Mouse (Mus musculus): ENCODE data around the gene Rasgef1b. TPM values are rescaled to one million over a fixed set of nuclear protein-coding genes. Genes with fewer than 3 reads are reported as not detected.
A peak's percentile ranks its signal among the peaks of the same experiment; 100 is the strongest.

Rasgef1b gene
- polyA plus RNA-seq, 1 experiment from 2014 or later: 7.3 TPM

DNA sequence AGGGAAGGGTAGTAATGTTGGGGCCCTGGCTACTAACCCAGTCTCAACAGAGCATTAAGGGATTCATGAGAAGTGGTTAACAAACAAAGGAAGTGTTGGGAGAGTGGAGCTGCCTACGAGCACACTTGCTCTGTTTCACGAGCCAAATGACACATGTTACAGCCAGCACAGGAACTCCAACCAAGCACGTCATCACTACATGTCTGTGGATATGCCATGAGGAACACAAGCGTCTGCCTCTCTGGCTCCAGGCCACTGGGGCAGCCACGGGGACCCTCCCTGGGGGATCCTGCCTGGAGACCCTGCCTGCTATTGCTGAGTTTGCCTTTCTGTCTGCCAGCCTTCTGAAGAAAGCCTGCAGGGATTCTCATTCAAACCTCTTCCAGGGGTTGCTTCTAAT is 146.8 kb downstream of the Rasgef1b start:
- H3K27me3 ChIP-seq (replicated peaks; ENCODE audit: control insufficient read depth, insufficient read depth, low read length): no peaks in the 10 kb centered on the region
- H3K9ac ChIP-seq (ENCODE audit: low read depth, low read length): no peak overlapping the region
- H3K9me3 ChIP-seq (ENCODE audit: control insufficient read depth, low read length): no peaks in the 10 kb centered on the region
- no peak for ATAC-seq
- no peak overlapping the region for H3K4me2 ChIP-seq (ENCODE audit: low read depth, low read length)
- H3K4me1 ChIP-seq (ENCODE audit: control insufficient read depth, insufficient read depth, low read length): no peaks in the 10 kb centered on the region
- 44% methylated on average over 5 of the region's 5 CpGs for WGBS
- no peak overlapping the region for H3K4me3 ChIP-seq (ENCODE audit: low read length)
- H3K36me3 ChIP-seq (ENCODE audit: control insufficient read depth, insufficient read depth, low read length): no peaks in the 10 kb centered on the region
- no peak overlapping the region for H3K27ac ChIP-seq (ENCODE audit: low read length)

DNA sequence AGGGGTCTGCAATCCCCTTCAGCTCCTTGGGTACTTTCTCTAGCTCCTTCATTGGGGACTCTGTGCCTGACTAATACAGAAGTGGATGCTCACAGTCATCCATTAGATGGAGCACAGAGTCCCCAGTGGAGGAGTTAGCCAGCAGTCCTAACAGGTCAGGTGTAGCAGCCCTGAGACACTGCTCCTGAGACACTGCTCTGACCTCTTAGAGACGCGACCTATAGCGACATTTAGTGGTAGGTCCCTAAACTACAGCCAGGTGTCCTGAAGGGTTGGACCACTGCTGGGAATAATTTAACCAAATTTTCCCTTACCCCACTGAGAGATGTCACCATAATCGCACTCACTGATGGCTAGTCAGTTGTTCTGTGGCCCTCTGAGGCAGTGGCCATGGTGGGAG is 150.2 kb downstream of the Rasgef1b start:
- Histone ChIP-seq H3K27me3 (replicated peaks; ENCODE audit: control insufficient read depth, insufficient read depth, low read length) (no peaks in the 10 kb centered on the region), H3K9ac (ENCODE audit: low read depth, low read length) (no peak overlapping the region), H3K27ac (ENCODE audit: low read length) (no peak overlapping the region), H3K4me3 (ENCODE audit: low read length) (no peak overlapping the region), H3K9me3 (ENCODE audit: control insufficient read depth, low read length) (no peaks in the 10 kb centered on the region), H3K4me2 (ENCODE audit: low read depth, low read length) (no peak overlapping the region), H3K4me1 (ENCODE audit: control insufficient read depth, insufficient read depth, low read length) (no peaks in the 10 kb centered on the region), H3K36me3 (ENCODE audit: control insufficient read depth, insufficient read depth, low read length) (no peaks in the 10 kb centered on the region)
- peak; percentile 72; the same call in 1 of the 2 replicates for ATAC-seq
- 6% methylated on average over 4 of the region's 4 CpGs for WGBS

DNA sequence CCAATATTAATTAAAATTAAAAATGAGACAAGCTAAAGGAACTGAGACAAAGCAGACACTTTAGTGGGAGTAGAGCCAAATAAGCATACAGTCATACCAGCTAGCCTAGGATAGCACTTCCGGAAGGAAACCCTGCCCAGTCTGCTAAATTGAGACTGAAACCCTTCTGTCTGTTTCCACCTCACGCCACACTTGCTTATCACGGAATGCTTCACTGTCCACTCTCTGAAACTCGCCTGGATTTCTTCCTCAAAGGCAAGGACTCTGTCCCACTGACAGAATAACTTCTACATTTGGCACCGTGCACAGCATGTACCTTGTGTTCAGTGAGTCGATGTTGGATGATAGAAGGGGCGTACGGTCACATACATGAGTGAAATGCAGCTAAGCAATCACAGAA is 153.0 kb downstream of the Rasgef1b start:
- Histone ChIP-seq H3K9me3 (ENCODE audit: control insufficient read depth, low read length) (no peaks in the 10 kb centered on the region), H3K9ac (ENCODE audit: low read depth, low read length) (no peak overlapping the region), H3K27ac (ENCODE audit: low read length) (no peak overlapping the region), H3K36me3 (ENCODE audit: control insufficient read depth, insufficient read depth, low read length) (no peaks in the 10 kb centered on the region), H3K4me1 (ENCODE audit: control insufficient read depth, insufficient read depth, low read length) (no peaks in the 10 kb centered on the region; the same call in 1 of the 2 replicates), H3K4me2 (ENCODE audit: low read depth, low read length) (no peak overlapping the region), H3K4me3 (ENCODE audit: low read length) (no peak overlapping the region), H3K27me3 (replicated peaks; ENCODE audit: control insufficient read depth, insufficient read depth, low read length) (no peaks in the 10 kb centered on the region)
- no peak for ATAC-seq
- WGBS: 71% methylated on average over 8 of the region's 8 CpGs

DNA sequence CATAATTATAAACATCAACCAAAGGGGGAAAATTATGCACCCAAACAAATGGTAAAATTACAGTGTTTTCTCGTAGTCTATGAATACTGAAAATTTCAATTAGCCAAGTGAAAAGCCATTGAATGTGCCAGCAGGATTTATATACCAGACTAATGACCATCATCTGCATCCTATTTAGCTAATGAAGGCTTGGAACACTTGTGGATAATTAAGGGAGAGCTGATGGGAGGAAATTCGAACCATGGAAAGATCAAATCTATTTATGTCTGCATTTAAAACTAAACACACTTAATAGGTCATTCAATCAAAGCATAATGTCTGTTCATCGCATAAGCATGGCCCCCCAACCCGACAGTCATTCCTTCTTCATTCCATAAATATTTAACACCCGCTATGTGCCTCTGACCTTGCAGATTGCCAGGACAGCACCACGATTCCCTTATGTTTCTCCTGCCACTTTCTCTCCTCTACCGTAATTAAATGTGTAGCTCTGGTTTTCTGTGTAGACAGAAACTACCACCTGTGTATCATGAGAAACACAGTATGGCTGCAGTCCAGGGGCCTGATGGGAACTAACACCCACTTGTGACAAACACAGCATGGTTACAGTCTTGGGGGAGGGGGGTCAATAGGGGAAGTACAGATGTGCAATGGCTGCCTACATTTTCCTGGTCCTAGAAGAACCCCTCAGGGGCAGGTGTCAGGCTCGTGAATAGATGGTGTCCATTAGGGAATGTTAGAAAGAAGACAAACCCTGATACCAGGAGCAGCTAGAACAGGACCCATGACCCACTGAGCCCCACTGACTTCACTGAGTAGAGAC is 164.2 kb downstream of the Rasgef1b start:
- Histone ChIP-seq H3K4me2 (ENCODE audit: low read depth, low read length) (no peak overlapping the region), H3K9ac (ENCODE audit: low read depth, low read length) (no peak overlapping the region), H3K9me3 (ENCODE audit: control insufficient read depth, low read length) (no peaks in the 10 kb centered on the region), H3K4me3 (ENCODE audit: low read length) (no peak overlapping the region), H3K4me1 (ENCODE audit: control insufficient read depth, insufficient read depth, low read length) (no peaks in the 10 kb centered on the region), H3K36me3 (ENCODE audit: control insufficient read depth, insufficient read depth, low read length) (no peaks in the 10 kb centered on the region), H3K27me3 (replicated peaks; ENCODE audit: control insufficient read depth, insufficient read depth, low read length) (no peaks in the 10 kb centered on the region), H3K27ac (ENCODE audit: low read length) (no peak overlapping the region)
- no peak for ATAC-seq
- WGBS: 50% methylated on average over 8 of the region's 8 CpGs

DNA sequence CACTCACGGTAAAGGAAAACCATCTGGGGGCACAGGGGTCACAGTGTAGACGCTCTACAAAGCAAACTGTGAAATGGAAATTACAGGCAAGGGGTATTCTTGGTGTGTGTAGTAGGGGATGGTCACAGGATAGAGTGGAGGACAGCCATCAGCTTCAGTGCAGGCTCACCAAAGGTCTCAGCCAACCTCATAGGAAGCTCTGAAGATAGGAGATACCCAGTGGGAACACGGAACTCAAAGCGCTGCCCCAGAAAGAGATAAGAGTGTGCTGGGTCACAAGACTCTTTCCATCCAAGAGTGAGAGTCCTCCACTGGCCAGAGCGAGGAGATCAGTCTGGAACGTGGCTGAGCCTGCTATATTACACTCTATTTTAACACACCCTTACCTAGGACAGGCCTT is 166.8 kb downstream of the Rasgef1b start:
- no peak overlapping the region for H3K4me2 ChIP-seq (ENCODE audit: low read depth, low read length)
- ATAC-seq: no peak
- H3K36me3 ChIP-seq (ENCODE audit: control insufficient read depth, insufficient read depth, low read length): no peaks in the 10 kb centered on the region
- no peaks in the 10 kb centered on the region for H3K27me3 ChIP-seq (replicated peaks; ENCODE audit: control insufficient read depth, insufficient read depth, low read length)
- no peaks in the 10 kb centered on the region for H3K9me3 ChIP-seq (ENCODE audit: control insufficient read depth, low read length)
- H3K4me1 ChIP-seq (ENCODE audit: control insufficient read depth, insufficient read depth, low read length): no peaks in the 10 kb centered on the region
- 84% methylated on average over 6 of the region's 6 CpGs for WGBS
- H3K9ac ChIP-seq (ENCODE audit: low read depth, low read length): no peak overlapping the region
- no peak overlapping the region for H3K4me3 ChIP-seq (ENCODE audit: low read length)
- no peak overlapping the region for H3K27ac ChIP-seq (ENCODE audit: low read length)

DNA sequence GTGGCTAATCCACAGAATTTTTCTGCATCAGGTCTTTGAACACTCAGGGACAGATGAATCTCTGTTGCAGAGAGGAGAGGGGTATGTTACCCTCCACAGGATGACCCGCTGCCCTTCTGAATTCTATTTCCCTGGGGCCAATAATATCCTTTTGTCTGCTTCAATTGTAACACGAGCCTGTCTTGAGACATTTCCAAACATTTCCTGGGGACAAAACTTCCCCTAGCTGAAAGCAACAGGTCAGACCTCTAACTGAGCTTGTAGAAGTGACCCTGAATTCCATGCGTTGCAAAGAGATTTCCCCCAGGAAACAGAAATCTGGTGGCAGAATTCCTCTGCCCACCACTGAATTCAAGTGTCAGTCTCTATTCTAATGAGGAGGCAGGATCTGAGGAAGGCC is 169.1 kb downstream of the Rasgef1b start:
- no peak for ATAC-seq
- no peak overlapping the region for H3K4me2 ChIP-seq (ENCODE audit: low read depth, low read length)
- WGBS: 41% methylated on average over 3 of the region's 3 CpGs

DNA sequence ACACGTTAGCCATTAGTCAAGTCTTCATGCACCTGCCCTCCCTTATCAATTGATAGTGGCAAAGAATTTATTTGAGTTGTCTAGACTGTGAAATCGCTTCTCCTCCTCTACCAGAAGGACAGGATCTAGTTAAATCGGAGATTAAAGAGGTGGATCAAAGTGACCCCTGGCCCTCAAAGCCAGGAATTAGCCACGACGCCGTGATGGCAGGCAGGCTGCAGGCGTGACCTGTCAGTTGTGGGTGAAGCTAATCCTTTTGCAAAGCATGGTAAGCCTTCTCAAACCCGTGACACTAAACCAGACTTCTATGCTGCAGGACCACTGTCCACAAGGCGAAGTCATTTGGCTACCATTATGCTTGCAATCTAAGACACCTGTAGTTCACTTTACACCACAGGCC is 170.6 kb downstream of the Rasgef1b start:
- H3K9me3 ChIP-seq (ENCODE audit: control insufficient read depth, low read length): no peaks in the 10 kb centered on the region
- no peak for ATAC-seq
- 59% methylated on average over 9 of the region's 9 CpGs for WGBS

More for the DNA sequence above, 169.1 kb downstream of the Rasgef1b start:
- no peak overlapping the region for H3K9ac ChIP-seq (ENCODE audit: low read depth, low read length)
- H3K36me3 ChIP-seq (ENCODE audit: control insufficient read depth, insufficient read depth, low read length): no peaks in the 10 kb centered on the region
- no peak overlapping the region for H3K4me3 ChIP-seq (ENCODE audit: low read length)
- H3K4me1 ChIP-seq (ENCODE audit: control insufficient read depth, insufficient read depth, low read length): no peaks in the 10 kb centered on the region
- no peaks in the 10 kb centered on the region for H3K9me3 ChIP-seq (ENCODE audit: control insufficient read depth, low read length)
- no peak overlapping the region for H3K27ac ChIP-seq (ENCODE audit: low read length)
- H3K27me3 ChIP-seq (replicated peaks; ENCODE audit: control insufficient read depth, insufficient read depth, low read length): no peaks in the 10 kb centered on the region

DNA sequence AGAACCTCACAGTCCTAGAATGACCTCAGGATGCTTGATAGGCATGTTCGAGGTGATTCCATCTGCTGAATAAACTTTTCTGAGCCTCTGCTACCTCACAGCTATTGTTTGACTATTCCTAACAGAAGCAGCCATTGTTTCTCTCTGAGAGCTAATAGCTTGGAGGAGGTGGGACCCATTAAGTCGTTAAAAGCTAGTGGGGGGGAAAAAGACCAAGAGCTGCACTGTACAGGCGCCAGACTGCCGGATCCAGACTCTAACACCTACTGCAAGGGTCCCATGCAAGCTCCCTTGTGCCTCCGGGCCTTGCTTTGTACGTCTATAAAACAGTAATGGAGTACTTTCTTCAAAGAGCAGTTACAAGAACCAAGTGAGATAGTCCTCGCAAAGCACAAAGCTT is 176.2 kb downstream of the Rasgef1b start:
- ATAC-seq: no peak
- 49% methylated on average over 7 of the region's 7 CpGs for WGBS

More for the DNA sequence above, 170.6 kb downstream of the Rasgef1b start:
- Histone ChIP-seq H3K4me2 (ENCODE audit: low read depth, low read length) (no peak overlapping the region), H3K4me1 (ENCODE audit: control insufficient read depth, insufficient read depth, low read length) (no peaks in the 10 kb centered on the region), H3K27ac (ENCODE audit: low read length) (no peak overlapping the region), H3K27me3 (replicated peaks; ENCODE audit: control insufficient read depth, insufficient read depth, low read length) (no peaks in the 10 kb centered on the region), H3K36me3 (ENCODE audit: control insufficient read depth, insufficient read depth, low read length) (no peaks in the 10 kb centered on the region), H3K9ac (ENCODE audit: low read depth, low read length) (no peak overlapping the region), H3K4me3 (ENCODE audit: low read length) (no peak overlapping the region)

DNA sequence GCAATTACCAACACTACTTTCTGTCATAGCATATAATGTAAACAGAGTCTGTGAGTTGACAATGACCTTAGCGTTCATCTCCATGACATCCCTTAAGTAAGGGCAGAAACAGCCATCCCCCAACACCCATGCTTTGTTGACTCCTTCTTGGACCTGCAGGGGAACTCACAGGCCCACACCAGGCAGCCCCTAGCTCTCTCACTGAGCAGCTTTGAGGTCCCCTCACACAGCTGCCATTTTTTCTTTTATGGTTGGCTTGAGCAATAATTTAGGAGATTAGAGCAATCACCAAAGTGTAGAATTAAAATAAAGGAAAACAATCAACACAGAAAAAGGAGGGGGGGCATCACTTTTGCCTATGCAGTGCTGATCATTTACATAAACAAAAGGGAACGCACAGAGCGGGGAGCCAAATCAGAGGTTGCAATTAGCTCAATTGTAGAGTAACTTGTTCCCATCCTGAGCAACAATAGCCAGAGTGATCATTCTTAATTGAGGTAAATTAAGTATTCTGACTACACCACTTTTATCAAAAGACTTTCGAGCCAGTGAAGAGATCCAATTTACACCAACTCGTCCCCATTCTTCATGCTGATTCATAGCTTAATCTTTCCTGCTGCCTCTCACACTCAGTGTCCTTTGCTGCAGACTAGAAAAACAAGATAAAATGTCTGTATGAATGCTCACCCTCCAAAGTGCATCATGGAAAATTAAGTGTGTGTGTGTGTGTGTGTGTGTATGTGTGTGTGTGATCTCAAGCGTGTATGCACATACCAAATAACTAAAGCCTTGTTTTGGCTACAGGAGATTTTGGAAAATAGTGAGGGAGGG is 184.0 kb downstream of the Rasgef1b start:
- Histone ChIP-seq H3K9ac (ENCODE audit: low read depth, low read length) (no peak overlapping the region), H3K27ac (ENCODE audit: low read length) (no peak overlapping the region), H3K27me3 (replicated peaks; ENCODE audit: control insufficient read depth, insufficient read depth, low read length) (no peaks in the 10 kb centered on the region), H3K4me1 (ENCODE audit: control insufficient read depth, insufficient read depth, low read length) (peaks cover 7% of the 10 kb centered on the region), H3K4me3 (ENCODE audit: low read length) (no peak overlapping the region), H3K36me3 (ENCODE audit: control insufficient read depth, insufficient read depth, low read length) (no peaks in the 10 kb centered on the region), H3K9me3 (ENCODE audit: control insufficient read depth, low read length) (no peaks in the 10 kb centered on the region), H3K4me2 (ENCODE audit: low read depth, low read length) (no peak overlapping the region)
- ATAC-seq: no peak
- WGBS: 63% methylated on average over 6 of the region's 6 CpGs

More for the DNA sequence above, 176.2 kb downstream of the Rasgef1b start:
- Histone ChIP-seq H3K27me3 (replicated peaks; ENCODE audit: control insufficient read depth, insufficient read depth, low read length) (no peaks in the 10 kb centered on the region), H3K9me3 (ENCODE audit: control insufficient read depth, low read length) (no peaks in the 10 kb centered on the region), H3K36me3 (ENCODE audit: control insufficient read depth, insufficient read depth, low read length) (no peaks in the 10 kb centered on the region), H3K27ac (ENCODE audit: low read length) (no peak overlapping the region), H3K4me3 (ENCODE audit: low read length) (no peak overlapping the region), H3K4me1 (ENCODE audit: control insufficient read depth, insufficient read depth, low read length) (no peaks in the 10 kb centered on the region), H3K9ac (ENCODE audit: low read depth, low read length) (no peak overlapping the region), H3K4me2 (ENCODE audit: low read depth, low read length) (no peak overlapping the region)
